Mouse (Mus musculus) forebrain, embryonic 12.5 days (tissue): ENCODE data around the gene Dmac2. TPM values are rescaled to one million over a fixed set of nuclear protein-coding genes. Genes with fewer than 3 reads are reported as not detected.
A peak's percentile ranks its signal among the peaks of the same experiment; 100 is the strongest.

ENCODE experiments used
- ATAC-seq: fragments of 200-750 bp; cut with Nextera tagmentation; 2 replicates; pipeline ENCODE4 v1.8.0; 2017; ENCODE audit warnings: moderate TSS enrichment; ENCODE audit not compliant: low FRiP score
- H3K27ac ChIP-seq: fragments of 300-500 bp; sonication (generic); 2 replicates; pipeline ENCODE4 v1.5.1; 2016; ENCODE audit warnings: mild to moderate bottlenecking
- H3K27me3 ChIP-seq: fragments of 300-500 bp; sonication (generic); 2 replicates; pipeline ENCODE4 v1.6.1; 2016; ENCODE audit warnings: mild to moderate bottlenecking
- H3K36me3 ChIP-seq: fragments of 300-500 bp; sonication (generic); replicated peaks from 2 replicates; pipeline ENCODE4 v1.6.1; 2016; ENCODE audit warnings: mild to moderate bottlenecking
- H3K4me1 ChIP-seq: fragments of 300-500 bp; sonication (generic); 2 replicates; pipeline ENCODE4 v1.6.1; 2016
- H3K4me2 ChIP-seq: fragments of 300-500 bp; sonication (generic); 2 replicates; pipeline ENCODE4 v1.6.1; 2016; ENCODE audit warnings: mild to moderate bottlenecking, moderate library complexity
- H3K4me3 ChIP-seq: fragments of 300-500 bp; sonication (generic); replicated peaks from 2 replicates; pipeline ENCODE4 v1.5.1; 2016; ENCODE audit warnings: mild to moderate bottlenecking
- H3K9ac ChIP-seq: fragments of 300-500 bp; sonication (generic); 2 replicates; pipeline ENCODE4 v1.6.1; 2016; ENCODE audit warnings: mild to moderate bottlenecking
- H3K9me3 ChIP-seq: fragments of 300-500 bp; sonication (generic); 2 replicates; pipeline ENCODE4 v1.6.1; 2016
- WGBS: fragments of 180-500 bp; shearing (Covaris S2); methylation state at CpG from one replicate; pipeline ENCODE4 v1.1.7; 2016; 5-methylcytosine and 5-hydroxymethylcytosine counted together
- polyA plus RNA-seq: library from polyadenylated mRNA; unstranded; fragments of >200 nt; fragmentation: Nextera tagmentation; extraction: Ambion mirVana; gene quantifications from 2 replicates; pipeline ENCODE4 v1.2.1, GENCODE M21; 2016

The Dmac2 gene
- polyA plus RNA-seq, 1 experiment from 2014 or later: 25.1 TPM

DNA sequence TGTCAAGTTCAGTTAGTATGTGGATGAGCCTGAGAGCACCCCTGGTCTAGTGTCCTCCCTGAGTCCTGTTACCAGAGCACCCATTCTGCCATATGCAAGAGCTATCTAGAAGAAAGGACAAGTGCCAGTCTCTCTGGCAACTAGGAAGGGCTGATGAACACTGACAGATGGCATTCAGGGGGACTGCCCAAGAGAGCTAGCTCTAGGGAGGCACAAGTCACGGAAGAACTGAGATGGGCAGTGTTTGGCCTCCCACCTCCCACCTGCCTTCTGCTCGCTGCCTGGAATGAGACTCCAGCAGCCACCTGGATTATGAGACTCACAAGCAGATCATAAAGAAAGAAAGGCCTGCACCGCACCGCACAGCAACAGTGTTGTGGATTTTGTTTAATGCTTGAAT lies 20.5 kb downstream of the Dmac2 start:
- Histone ChIP-seq H3K9ac (no peak overlapping the region), H3K27me3 (no peaks in the 10 kb centered on the region), H3K27ac (no peak overlapping the region), H3K36me3 (0 out of 2 replicates have a peak, but pooled peaks cover 14% of the 10 kb centered on the region), H3K4me3 (no peak overlapping the region), H3K4me2 (no peak overlapping the region), H3K4me1 (no peaks in the 10 kb centered on the region), H3K9me3 (no peaks in the 10 kb centered on the region)
- no peak for ATAC-seq
- WGBS: 93% methylated on average over 4 of the region's 4 CpGs

DNA sequence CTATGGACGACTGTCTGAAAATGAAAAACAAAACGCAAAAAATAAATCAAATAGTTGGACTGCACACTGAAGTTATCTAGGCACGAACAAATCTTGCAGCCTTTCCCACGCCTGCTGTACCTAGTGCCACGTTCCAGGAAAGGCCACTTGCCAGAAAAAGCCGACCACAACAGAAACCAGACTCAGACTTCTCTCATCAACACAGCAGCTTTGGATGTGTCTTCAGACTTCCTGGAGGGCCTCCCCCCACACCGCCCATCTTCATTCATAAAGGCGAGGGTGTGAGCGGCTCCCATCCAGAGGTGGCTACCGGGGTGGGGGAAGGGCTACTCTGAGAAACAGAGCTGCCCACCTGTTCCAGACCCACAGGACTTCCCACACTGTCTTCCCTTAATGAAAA lies 24.9 kb downstream of the Dmac2 start:
- ATAC-seq: no peak
- no peak overlapping the region for H3K9ac ChIP-seq
- no peak overlapping the region for H3K4me2 ChIP-seq
- H3K4me1 ChIP-seq: peaks cover 4% of the 10 kb centered on the region; the same call in 1 of the 2 replicates
- H3K4me3 ChIP-seq: no peak overlapping the region
- no peaks in the 10 kb centered on the region for H3K27me3 ChIP-seq
- no peak overlapping the region for H3K27ac ChIP-seq
- no peaks in the 10 kb centered on the region for H3K36me3 ChIP-seq
- 85% methylated on average over 10 of the region's 10 CpGs for WGBS
- no peaks in the 10 kb centered on the region for H3K9me3 ChIP-seq

DNA sequence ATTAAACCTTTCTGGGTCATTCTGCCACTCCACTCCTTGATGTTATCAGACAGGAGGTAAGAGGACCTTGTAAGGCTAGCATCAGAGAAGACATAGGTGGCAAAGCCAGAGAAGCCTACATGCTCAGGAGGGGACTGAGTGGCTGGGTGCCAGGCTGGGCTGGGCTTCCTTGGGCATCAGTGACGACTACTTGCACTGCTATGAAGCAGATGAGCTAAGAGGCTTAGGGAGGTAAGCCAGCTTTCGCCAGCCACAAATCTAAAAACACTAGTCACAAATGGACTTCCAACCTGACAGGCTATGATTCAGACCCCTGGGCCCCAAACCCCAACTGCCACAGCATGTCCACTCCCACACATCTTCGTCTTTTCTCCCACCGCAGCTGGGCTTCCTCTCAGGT lies 25.4 kb downstream of the Dmac2 start:
- no peaks in the 10 kb centered on the region for H3K36me3 ChIP-seq
- 78% methylated on average over 4 of the region's 4 CpGs for WGBS

DNA sequence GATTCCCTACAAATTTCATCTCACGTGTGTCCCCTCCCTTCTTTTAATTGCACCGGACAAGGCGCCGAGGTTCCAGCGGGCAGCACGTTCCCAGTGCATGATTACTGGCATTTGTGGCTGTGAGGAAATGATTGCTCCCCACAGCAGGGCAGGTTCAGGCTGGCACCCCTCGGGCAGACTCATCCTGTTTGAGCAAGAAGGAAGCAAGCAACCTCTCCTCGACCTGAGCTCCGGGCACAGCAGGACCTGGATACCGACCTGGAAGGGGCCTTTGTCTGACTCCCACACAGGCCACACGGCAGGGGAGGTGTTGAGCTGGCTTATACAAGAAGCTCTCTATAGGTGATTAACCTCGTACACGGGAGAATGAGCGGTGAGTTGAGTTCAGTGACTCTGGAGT lies 25.9 kb downstream of the Dmac2 start:
- H3K4me2 ChIP-seq: no peak overlapping the region
- no peak for ATAC-seq
- H3K4me3 ChIP-seq: no peak overlapping the region
- WGBS: 35% methylated on average over 14 of the region's 14 CpGs
- no peak overlapping the region for H3K9ac ChIP-seq
- H3K27me3 ChIP-seq: no peaks in the 10 kb centered on the region
- H3K27ac ChIP-seq: no peak overlapping the region
- H3K9me3 ChIP-seq: no peaks in the 10 kb centered on the region
- H3K36me3 ChIP-seq: no peaks in the 10 kb centered on the region
- peaks cover 4% of the 10 kb centered on the region; the same call in 1 of the 2 replicates for H3K4me1 ChIP-seq

More for the DNA sequence above, 25.4 kb downstream of the Dmac2 start:
- H3K4me2 ChIP-seq: no peak overlapping the region
- no peaks in the 10 kb centered on the region for H3K9me3 ChIP-seq
- no peak for ATAC-seq
- no peaks in the 10 kb centered on the region for H3K27me3 ChIP-seq
- peaks cover 4% of the 10 kb centered on the region; the same call in 1 of the 2 replicates for H3K4me1 ChIP-seq
- H3K4me3 ChIP-seq: no peak overlapping the region
- no peak overlapping the region for H3K9ac ChIP-seq
- H3K27ac ChIP-seq: no peak overlapping the region; the same call in 1 of the 2 replicates

DNA sequence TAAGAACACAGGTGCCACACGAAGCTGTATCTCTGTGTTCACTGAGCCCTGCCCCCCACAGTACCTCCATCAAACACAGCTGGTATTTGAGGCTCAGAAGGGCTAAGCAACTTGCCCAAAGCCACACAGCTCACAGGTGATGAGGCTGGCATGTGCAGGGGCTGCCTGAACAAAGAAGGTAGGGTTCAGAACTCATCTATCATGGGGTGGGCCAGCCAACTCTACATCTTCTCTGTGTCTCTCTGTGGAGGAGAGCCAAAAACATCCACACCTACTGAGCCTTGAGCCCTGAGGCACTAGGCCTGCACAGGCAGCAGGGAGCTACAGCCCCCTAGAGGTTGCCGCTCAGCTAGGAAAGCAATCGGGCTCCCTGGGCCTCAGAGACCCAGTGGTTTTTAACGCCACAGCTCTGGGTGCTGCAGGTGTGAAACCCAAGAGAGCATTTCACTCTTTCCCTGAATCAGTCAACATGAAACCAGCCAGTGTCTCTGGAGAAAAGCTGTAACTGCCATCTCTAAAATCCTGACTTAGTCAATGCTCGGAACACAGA lies 28.4 kb downstream of the Dmac2 start:
- no peak for ATAC-seq
- Histone ChIP-seq H3K9me3 (no peaks in the 10 kb centered on the region), H3K4me3 (no peak overlapping the region), H3K4me1 (peaks cover 4% of the 10 kb centered on the region; the same call in 1 of the 2 replicates), H3K9ac (no peak overlapping the region), H3K4me2 (no peak overlapping the region), H3K36me3 (no peaks in the 10 kb centered on the region), H3K27ac (no peak overlapping the region), H3K27me3 (no peaks in the 10 kb centered on the region)
- 63% methylated on average over 5 of the region's 5 CpGs for WGBS

DNA sequence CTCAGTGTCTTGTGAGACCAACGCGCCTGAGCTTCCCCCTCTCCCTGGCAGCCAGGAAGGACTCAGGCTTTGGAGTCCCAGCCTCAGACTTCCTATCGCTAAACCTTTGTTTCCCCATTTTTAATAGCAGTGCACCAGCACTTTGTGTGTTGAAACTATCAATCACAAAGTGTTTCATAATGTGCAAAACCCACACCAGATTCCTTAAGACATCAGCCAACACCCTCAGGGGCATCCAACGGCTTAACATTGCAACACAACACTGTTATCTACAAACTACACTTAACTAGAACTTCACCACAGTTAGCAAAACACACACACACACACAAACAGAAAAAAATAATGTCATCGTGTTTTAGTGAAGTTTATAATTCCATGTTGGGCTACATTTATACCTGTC lies 30.6 kb downstream of the Dmac2 start:
- Histone ChIP-seq H3K9ac (no peak overlapping the region), H3K4me1 (peaks cover 4% of the 10 kb centered on the region; the same call in 1 of the 2 replicates), H3K27ac (no peak overlapping the region), H3K9me3 (no peaks in the 10 kb centered on the region), H3K27me3 (no peaks in the 10 kb centered on the region), H3K4me3 (no peak overlapping the region), H3K4me2 (no peak overlapping the region), H3K36me3 (no peaks in the 10 kb centered on the region)
- no peak for ATAC-seq
- WGBS: 80% methylated on average over 5 of the region's 5 CpGs

DNA sequence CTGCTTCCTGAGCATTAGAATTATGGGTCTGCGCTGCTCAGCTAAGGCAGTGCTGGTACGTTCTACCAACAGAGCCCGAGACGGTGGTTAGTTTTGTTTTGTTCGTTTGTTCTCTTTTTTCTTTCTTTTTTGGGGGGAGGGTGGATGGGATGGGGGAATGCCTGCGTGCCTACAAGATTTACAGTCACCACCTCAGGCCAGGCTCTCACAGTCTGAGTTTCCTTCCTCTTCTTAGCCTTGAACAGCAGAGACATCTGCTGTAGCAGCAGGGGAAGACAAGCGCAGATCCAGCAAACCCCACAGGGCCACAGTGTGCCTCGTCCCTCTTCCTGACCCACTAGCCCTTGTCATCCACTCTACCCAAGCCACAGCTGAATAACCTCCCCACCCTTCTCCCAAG lies 32.1 kb downstream of the Dmac2 start:
- H3K4me2 ChIP-seq: no peak overlapping the region
- H3K27me3 ChIP-seq: no peaks in the 10 kb centered on the region
- H3K9ac ChIP-seq: no peak overlapping the region
- WGBS: 94% methylated on average over 8 of the region's 8 CpGs
- H3K4me1 ChIP-seq: peaks cover 4% of the 10 kb centered on the region; the same call in 1 of the 2 replicates
- no peak for ATAC-seq
- no peaks in the 10 kb centered on the region for H3K9me3 ChIP-seq
- no peak overlapping the region for H3K27ac ChIP-seq
- H3K36me3 ChIP-seq: no peaks in the 10 kb centered on the region
- no peak overlapping the region for H3K4me3 ChIP-seq

DNA sequence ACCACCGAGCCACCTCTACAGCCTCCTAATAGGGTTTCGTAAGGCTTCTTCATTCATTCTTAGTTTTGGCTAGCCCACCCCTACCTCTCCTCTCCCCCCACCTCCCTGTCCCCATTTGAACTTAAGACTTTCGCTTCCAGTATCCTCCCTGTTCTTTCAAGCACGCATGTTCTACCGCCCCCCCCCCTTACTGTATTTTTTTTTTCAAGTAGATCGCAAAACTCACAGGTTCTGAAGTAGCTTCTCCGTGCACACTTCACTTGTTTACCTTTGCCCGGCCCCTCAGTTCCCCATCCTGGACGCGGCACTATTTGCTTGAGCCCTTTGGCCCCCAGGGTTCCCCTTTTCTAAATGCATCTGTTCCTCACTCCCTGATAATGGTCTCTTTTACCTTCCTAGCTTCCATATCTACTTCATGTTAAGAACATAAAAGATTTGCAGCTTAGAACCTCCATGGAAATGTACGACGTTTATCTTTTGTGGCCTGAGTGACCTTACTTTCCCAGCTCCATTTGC lies 33.1 kb downstream of the Dmac2 start:
- H3K36me3 ChIP-seq: no peaks in the 10 kb centered on the region
- H3K4me1 ChIP-seq: peaks cover 8% of the 10 kb centered on the region; the same call in 1 of the 2 replicates
- ATAC-seq: no peak
- H3K4me2 ChIP-seq: no peak overlapping the region
- no peak overlapping the region for H3K27ac ChIP-seq
- no peak overlapping the region for H3K9ac ChIP-seq
- 93% methylated on average over 12 of the region's 12 CpGs for WGBS
- H3K27me3 ChIP-seq: no peaks in the 10 kb centered on the region
- no peaks in the 10 kb centered on the region for H3K9me3 ChIP-seq
- H3K4me3 ChIP-seq: no peak overlapping the region

DNA sequence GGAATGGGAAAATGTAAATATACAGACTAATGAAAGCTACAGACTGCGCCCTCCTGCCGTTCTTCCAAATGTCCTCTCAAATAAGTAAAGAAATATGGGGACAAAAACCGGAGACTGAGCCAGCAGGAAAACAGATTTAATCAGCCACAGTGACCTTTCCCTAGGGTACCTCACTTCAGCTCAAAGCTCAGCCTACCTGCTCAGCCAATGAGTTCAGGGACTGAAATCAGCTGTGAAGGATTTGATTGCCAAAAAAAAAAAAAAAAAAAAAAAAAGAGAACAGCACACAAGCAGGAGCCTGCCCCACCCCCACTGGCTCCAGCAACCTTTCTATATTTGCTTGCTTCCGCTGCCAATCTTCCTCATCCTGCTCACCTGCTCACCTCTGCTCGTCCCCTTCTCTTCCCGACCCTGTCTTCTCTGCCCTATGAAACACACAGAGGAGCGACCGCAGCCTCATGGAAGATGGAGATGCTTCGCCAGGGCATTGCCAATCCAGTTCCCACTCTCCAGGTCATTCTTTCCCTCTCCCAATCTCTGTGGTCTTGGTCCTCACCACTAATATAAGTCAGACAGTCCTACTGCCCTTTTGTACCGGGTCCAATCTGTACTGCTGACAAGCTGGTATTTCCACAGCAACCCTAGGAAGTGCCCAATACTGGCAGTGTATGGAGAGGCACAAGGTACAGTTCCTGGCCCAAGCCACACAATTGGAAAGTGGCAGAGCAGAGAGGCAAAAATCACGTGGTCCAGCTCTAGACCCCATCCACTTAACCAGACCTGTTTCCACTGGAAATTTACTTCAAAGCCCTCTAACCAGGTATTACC lies 36.6 kb downstream of the Dmac2 start:
- no peaks in the 10 kb centered on the region for H3K9me3 ChIP-seq
- ATAC-seq: no peak
- H3K27me3 ChIP-seq: no peaks in the 10 kb centered on the region
- 85% methylated on average over 11 of the region's 11 CpGs for WGBS
- H3K9ac ChIP-seq: no peak overlapping the region
- no peak overlapping the region for H3K27ac ChIP-seq
- H3K4me1 ChIP-seq: peaks cover 23% of the 10 kb centered on the region
- no peak overlapping the region for H3K4me2 ChIP-seq
- no peaks in the 10 kb centered on the region for H3K36me3 ChIP-seq
- H3K4me3 ChIP-seq: no peak overlapping the region

DNA sequence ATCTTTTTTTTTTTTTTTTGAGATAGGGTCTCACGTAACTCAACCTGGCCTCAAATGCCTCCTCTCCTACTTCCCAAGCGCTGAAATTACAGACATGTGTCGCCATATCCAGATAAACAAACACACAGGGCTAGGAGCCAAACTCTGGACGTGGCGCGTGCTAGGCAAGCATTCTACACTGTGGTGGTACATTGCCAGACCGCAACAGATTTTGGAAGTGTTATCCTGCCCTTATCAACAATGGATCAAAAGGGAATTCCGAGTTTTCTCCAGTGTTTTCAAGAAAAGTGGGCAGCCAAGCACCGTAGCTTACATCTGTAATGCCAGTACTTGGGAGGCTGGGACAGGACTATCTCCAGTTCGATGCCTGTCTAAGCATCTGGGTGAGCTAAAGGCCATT lies 38.6 kb downstream of the Dmac2 start:
- Histone ChIP-seq H3K4me1 (peaks cover 23% of the 10 kb centered on the region), H3K27me3 (no peaks in the 10 kb centered on the region), H3K9me3 (no peaks in the 10 kb centered on the region), H3K9ac (peak overlapping the region; percentile 53), H3K4me3 (peak overlapping the region; percentile 66), H3K36me3 (no peaks in the 10 kb centered on the region), H3K27ac (no peak overlapping the region), H3K4me2 (peak overlapping the region; percentile 73)
- 42% methylated on average over 10 of the region's 10 CpGs for WGBS
- no peak for ATAC-seq

DNA sequence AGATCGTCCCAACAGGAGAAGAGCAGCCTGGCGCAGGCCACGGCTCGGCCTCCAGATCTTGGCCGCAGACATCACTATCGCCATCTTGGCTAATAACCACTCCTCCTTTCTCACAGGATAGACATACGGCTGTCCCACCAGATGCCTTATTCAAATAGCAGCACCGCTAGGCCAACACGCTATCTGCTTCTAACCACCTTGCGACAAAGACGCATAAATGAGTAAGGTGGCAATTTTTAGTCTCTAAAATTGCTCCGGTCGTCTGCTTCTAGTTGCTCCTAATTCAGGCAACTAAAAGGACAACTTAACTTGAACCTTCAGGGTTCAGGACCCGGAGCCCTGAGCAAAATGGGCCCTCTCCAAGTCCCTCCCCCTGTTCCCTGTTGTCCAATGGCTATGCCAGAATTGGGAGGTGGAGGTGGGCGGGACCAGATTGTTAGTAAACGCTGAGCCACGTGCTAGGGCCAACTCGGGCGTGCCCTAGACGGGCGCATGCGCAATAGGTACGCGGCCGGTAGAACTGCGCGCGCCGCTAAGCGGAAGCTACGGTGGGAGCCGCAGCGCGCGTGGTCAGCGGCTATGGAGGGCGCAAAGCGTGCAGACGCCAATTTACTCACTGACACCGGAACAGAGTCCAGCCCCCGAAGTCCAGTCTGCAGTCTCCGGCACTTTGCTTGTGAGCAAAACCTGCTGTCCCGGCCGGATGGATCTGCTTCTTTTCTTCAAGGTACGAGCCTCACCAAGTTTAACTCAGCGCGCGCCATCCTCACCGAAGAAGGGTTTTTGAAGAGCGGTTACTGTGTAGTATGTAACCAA lies 39.7 kb downstream of the Dmac2 start, which contains the start of the genes Bckdha and Exosc5:
Gene Bckdha, minus strand, starts transcription at position 325 of the 816 bp plus-strand sequence.
Gene Exosc5, plus strand, starts transcription at position 508 of the 816 bp plus-strand sequence.
- H3K27ac ChIP-seq: peak within 1 kb of the TSS; percentile 63
- H3K27me3 ChIP-seq: no peaks in the 10 kb centered on the region
- peak; percentile 99 for ATAC-seq
- H3K36me3 ChIP-seq: peaks cover 7% of the 10 kb centered on the region
- H3K4me2 ChIP-seq: peak within 1 kb of the TSS; percentile 73
- WGBS: 0% methylated on average over 50 of the region's 50 CpGs
- peaks cover 23% of the 10 kb centered on the region for H3K4me1 ChIP-seq
- H3K9ac ChIP-seq: peak within 1 kb of the TSS; percentile 62
- no peaks in the 10 kb centered on the region for H3K9me3 ChIP-seq
- peak within 1 kb of the TSS; percentile 66 for H3K4me3 ChIP-seq

DNA sequence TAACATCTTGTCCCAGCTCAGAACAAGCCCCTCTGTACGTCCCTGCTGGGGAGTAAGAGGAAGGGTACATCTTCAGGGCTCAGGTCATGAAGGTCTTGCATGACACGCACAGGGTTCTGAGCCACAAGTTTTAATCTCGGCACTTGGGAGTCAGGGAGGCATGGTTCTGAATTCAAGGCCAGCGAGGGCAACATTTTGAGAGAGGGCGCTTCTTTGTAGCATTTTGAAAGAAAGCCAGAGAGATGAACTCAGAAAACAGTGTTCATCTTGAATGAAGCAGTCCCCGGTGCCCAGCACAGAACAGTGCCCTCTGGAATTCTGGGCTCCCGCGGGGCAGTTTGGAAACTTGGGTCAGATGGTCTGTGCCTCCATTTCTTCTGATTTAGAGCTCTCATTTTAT lies 47.2 kb downstream of the Dmac2 start:
- no peak overlapping the region for H3K4me3 ChIP-seq
- no peak overlapping the region for H3K27ac ChIP-seq
- H3K9ac ChIP-seq: no peak overlapping the region
- no peak overlapping the region for H3K4me2 ChIP-seq
- H3K27me3 ChIP-seq: no peaks in the 10 kb centered on the region
- no peak for ATAC-seq
- no peaks in the 10 kb centered on the region for H3K9me3 ChIP-seq
- no peaks in the 10 kb centered on the region for H3K4me1 ChIP-seq
- 95% methylated on average over 8 of the region's 8 CpGs for WGBS
- H3K36me3 ChIP-seq: peaks cover 49% of the 10 kb centered on the region
